Mouse (Mus musculus): ENCODE measurements around the gene Oas1c.
"Not testable (repeated sequence)": the region's sequence is repeated elsewhere in the genome, so short reads cannot be mapped to it uniquely, and the experiment has no call there.

Oas1c gene

GRCm38 (mm10) chr5:120811951-120812819 is at the start of gene Oas1c:
Gene Oas1c, minus strand, starts transcription at chr5:120812514.
- peak; percentile 80 for DNase-seq

- no peak for DNase-seq
Observed at GRCm38 (mm10) chr5:120861121-120861520, 48.8 kb upstream of the Oas1c start, which contains the start of gene Oas1h. Gene Oas1h, plus strand, starts transcription at chr5:120861421.

GRCm38 (mm10) chr5:120859241-120859640 is 46.9 kb upstream of the Oas1c start:
- no peak for DNase-seq

- DNase-seq, result peak; percentile 17
Observed at GRCm38 (mm10) chr5:120849601-120850136, 37.4 kb upstream of the Oas1c start.

GRCm38 (mm10) chr5:120847067-120847466 is 34.8 kb upstream of the Oas1c start, which contains the start of gene Oas1f:
Gene Oas1f, plus strand, starts transcription at chr5:120847367.
- DNase-seq, result no peak

GRCm38 (mm10) chr5:120844713-120845112 is 32.4 kb upstream of the Oas1c start:
- DNase-seq, result no peak

- peak; percentile 37 for DNase-seq
Observed at GRCm38 (mm10) chr5:120836731-120837585, 24.6 kb upstream of the Oas1c start.

- DNase-seq, result no peak
Observed at GRCm38 (mm10) chr5:120833335-120834280, 21.3 kb upstream of the Oas1c start.

GRCm38 (mm10) chr5:120831031-120831430 is 18.7 kb upstream of the Oas1c start:
- DNase-seq, result no peak

- DNase-seq, result no peak
Observed at GRCm38 (mm10) chr5:120818999-120819398, 6.7 kb upstream of the Oas1c start.

- DNase-seq, result no peak
Observed at GRCm38 (mm10) chr5:120815949-120816348, 3.6 kb upstream of the Oas1c start.

- DNase-seq, result no peak
Observed at GRCm38 (mm10) chr5:120813023-120813422, 709 bp upstream of the Oas1c start.

- no peak for DNase-seq
Observed at GRCm38 (mm10) chr5:120809171-120809570, 3.1 kb downstream of the Oas1c start.

GRCm38 (mm10) chr5:120806458-120806857 is 5.9 kb downstream of the Oas1c start:
- DNase-seq, result peak; percentile 57

GRCm38 (mm10) chr5:120803596-120803995 is 8.7 kb downstream of the Oas1c start:
- no peak for DNase-seq

- DNase-seq, result not testable (repeated sequence)
Observed at GRCm38 (mm10) chr5:120798943-120799342, 13.4 kb downstream of the Oas1c start.

GRCm38 (mm10) chr5:120798147-120798546 is 14.2 kb downstream of the Oas1c start:
- not testable (repeated sequence) for DNase-seq

GRCm38 (mm10) chr5:120795480-120796034 is 16.8 kb downstream of the Oas1c start, which contains the start of gene Oas1e:
Gene Oas1e, minus strand, starts transcription at chr5:120795530.
- DNase-seq, result not testable (repeated sequence)

GRCm38 (mm10) chr5:120793043-120793442 is 19.3 kb downstream of the Oas1c start:
- DNase-seq, result peak; percentile 43

- no peak for DNase-seq
Observed at GRCm38 (mm10) chr5:120787042-120787441, 25.3 kb downstream of the Oas1c start.

- no peak for DNase-seq
Observed at GRCm38 (mm10) chr5:120782446-120782845, 29.9 kb downstream of the Oas1c start.
